ENCODE assay signal across 8 mouse cellular contexts in genomic region chr14:72602521-72603193, GRCm38 (mm10).
A peak's percentile ranks its signal among the peaks of the same experiment; 100 is the strongest.
DNase-seq lines count a peak whose midpoint lies in the region; ATAC-seq and TF ChIP-seq lines count a peak whose summit lies in the region.

No protein-coding gene starts in this region.

- no peaks in the 10 kb centered on the region for H3K4me1 ChIP-seq in ES-Bruce4 (ENCODE audit: control insufficient read depth, insufficient read depth, low read length)
- peaks cover 18% of the 10 kb centered on the region for H3K4me1 ChIP-seq in forebrain, embryonic 12.5 days
- peaks cover 11% of the 10 kb centered on the region; the same call in 1 of the 2 replicates for H3K4me1 ChIP-seq in heart, embryonic 16.5 days (ENCODE audit: control insufficient read depth, insufficient read depth, low read length)
- peaks cover 22% of the 10 kb centered on the region for H3K4me1 ChIP-seq in liver, embryonic 13.5 days (replicated peaks)
- H3K4me1 ChIP-seq in stomach, embryonic 14.5 days (ENCODE audit: control insufficient read depth, insufficient read depth, low read length), result peaks cover 9% of the 10 kb centered on the region

- no peaks in the 10 kb centered on the region for H3K9me3 ChIP-seq in ES-Bruce4 (replicated peaks; ENCODE audit: control insufficient read depth, insufficient read depth, low read length, poor library complexity, severe bottlenecking)
- H3K9me3 ChIP-seq in forebrain, embryonic 12.5 days, result no peaks in the 10 kb centered on the region
- no peaks in the 10 kb centered on the region for H3K9me3 ChIP-seq in heart, embryonic 16.5 days (replicated peaks; ENCODE audit: control insufficient read depth, low read length)
- H3K9me3 ChIP-seq in liver, embryonic 13.5 days (replicated peaks), result no peaks in the 10 kb centered on the region
- H3K9me3 ChIP-seq in stomach, embryonic 14.5 days (ENCODE audit: control insufficient read depth, low read depth, low read length), result no peaks in the 10 kb centered on the region

- no peaks in the 10 kb centered on the region for H3K27me3 ChIP-seq in ES-Bruce4 (ENCODE audit: control insufficient read depth, insufficient read depth, low read length, poor library complexity, severe bottlenecking)
- no peaks in the 10 kb centered on the region for H3K27me3 ChIP-seq in forebrain, embryonic 12.5 days
- H3K27me3 ChIP-seq in heart, embryonic 16.5 days (ENCODE audit: control insufficient read depth, insufficient read depth, low read length), result no peaks in the 10 kb centered on the region
- no peaks in the 10 kb centered on the region for H3K27me3 ChIP-seq in liver, embryonic 13.5 days
- no peaks in the 10 kb centered on the region for H3K27me3 ChIP-seq in stomach, embryonic 14.5 days (ENCODE audit: control insufficient read depth, insufficient read depth, low read length)

- TF ChIP-seq EP300 in ES-Bruce4 (IDR thresholded peaks at IDR 0.05; ENCODE audit: insufficient read depth, low read depth, low read length), result no peak

- peak overlapping the region; percentile 59 for H3K4me2 ChIP-seq in forebrain, embryonic 12.5 days
- H3K4me2 ChIP-seq in heart, embryonic 16.5 days (ENCODE audit: low read depth, low read length), result peak overlapping the region; percentile 72
- H3K4me2 ChIP-seq in liver, embryonic 13.5 days, result peak overlapping the region; percentile 66
- peak overlapping the region; percentile 76 for H3K4me2 ChIP-seq in stomach, embryonic 14.5 days (replicated peaks; ENCODE audit: low read depth, low read length)

- peak overlapping the region; percentile 87 for H3K4me3 ChIP-seq in ES-Bruce4 (ENCODE audit: low read depth, low read length)
- peak overlapping the region; percentile 52 for H3K4me3 ChIP-seq in forebrain, embryonic 12.5 days (replicated peaks)
- H3K4me3 ChIP-seq in heart, embryonic 16.5 days (ENCODE audit: low read length), result peak overlapping the region; percentile 72
- H3K4me3 ChIP-seq in liver, embryonic 13.5 days (replicated peaks), result peak overlapping the region; percentile 63
- H3K4me3 ChIP-seq in stomach, embryonic 14.5 days (ENCODE audit: low read depth, low read length), result peak overlapping the region; percentile 52

- TF ChIP-seq CTCF in ES-Bruce4 (IDR thresholded peaks at IDR 0.05; ENCODE audit: low read depth, low read length), result no peak

- H3K27ac ChIP-seq in ES-Bruce4 (ENCODE audit: insufficient read depth, low read length), result peak overlapping the region; percentile 82
- H3K27ac ChIP-seq in forebrain, embryonic 12.5 days, result peak overlapping the region; percentile 87
- H3K27ac ChIP-seq in heart, embryonic 16.5 days (ENCODE audit: low read length), result peak overlapping the region; percentile 83
- peak overlapping the region; percentile 54 for H3K27ac ChIP-seq in liver, embryonic 13.5 days
- H3K27ac ChIP-seq in stomach, embryonic 14.5 days (ENCODE audit: low read length), result peak overlapping the region; percentile 81

- 3% methylated on average over 20 of the region's 20 CpGs for WGBS in forebrain, embryonic 12.5 days
- 2% methylated on average over 20 of the region's 20 CpGs for WGBS in heart, embryonic 16.5 days
- 6% methylated on average over 20 of the region's 20 CpGs for WGBS in liver, embryonic 13.5 days (ENCODE audit: insufficient replicate concordance)
- 1% methylated on average over 20 of the region's 20 CpGs for WGBS in stomach, embryonic 14.5 days

- no peak for TF ChIP-seq POLR2A in ES-Bruce4 (IDR thresholded peaks at IDR 0.05; ENCODE audit: insufficient read depth, low read length)

- 0 out of 2 replicates have a peak, but pooled peaks cover 2% of the 10 kb centered on the region for H3K36me3 ChIP-seq in ES-Bruce4 (ENCODE audit: control insufficient read depth, insufficient read depth, low read length, poor library complexity, severe bottlenecking)
- peaks cover 4% of the 10 kb centered on the region for H3K36me3 ChIP-seq in forebrain, embryonic 12.5 days (replicated peaks)
- H3K36me3 ChIP-seq in heart, embryonic 16.5 days (ENCODE audit: control insufficient read depth, insufficient read depth), result peaks cover 4% of the 10 kb centered on the region; the same call in 1 of the 2 replicates
- no peaks in the 10 kb centered on the region for H3K36me3 ChIP-seq in liver, embryonic 13.5 days
- peaks cover 4% of the 10 kb centered on the region; the same call in 1 of the 2 replicates for H3K36me3 ChIP-seq in stomach, embryonic 14.5 days (ENCODE audit: control insufficient read depth, insufficient read depth, low read length)

- H3K9ac ChIP-seq in ES-Bruce4 (ENCODE audit: low read depth, poor library complexity, severe bottlenecking), result peak overlapping the region; percentile 68
- peak overlapping the region; percentile 65 for H3K9ac ChIP-seq in forebrain, embryonic 12.5 days
- H3K9ac ChIP-seq in heart, embryonic 16.5 days (ENCODE audit: low read length), result peak overlapping the region; percentile 78
- peak overlapping the region; percentile 65 for H3K9ac ChIP-seq in liver, embryonic 13.5 days
- peak overlapping the region; percentile 54 for H3K9ac ChIP-seq in stomach, embryonic 14.5 days (replicated peaks; ENCODE audit: low read depth, low read length)

- ATAC-seq in forebrain, embryonic 12.5 days (ENCODE audit: low FRiP score), result peak; percentile 96
- peak; percentile 93 for ATAC-seq in heart, embryonic 16.5 days (replicated peaks; ENCODE audit: extremely low read depth, insufficient read depth, low FRiP score)
- peak; percentile 90 for ATAC-seq in liver, embryonic 13.5 days (ENCODE audit: low read depth)
- peak; percentile 91 for ATAC-seq in stomach, embryonic 14.5 days (ENCODE audit: insufficient number of reproducible peaks, insufficient read depth, low FRiP score, low read depth)

- DNase-seq in c-Kit-positive CD71-positive TER-119-positive erythroid progenitor cells, embryonic 14.5 days (ENCODE audit: low spot score), result peak; percentile 89
- DNase-seq in kidney, postnatal 25 days, result peak; percentile 97 to 99
- DNase-seq in liver, embryonic 13.5 days, result peak; percentile 78
- peak; percentile 27 to 52 for DNase-seq in natural killer cell, adult 2 months (ENCODE audit: low spot score in 2 of 2)

Comparison
In these comparisons a context has a peak if more than half of its experiments do, and no peak if none do; other contexts are left out.
1. Peak in every context shown above with its lines: DNase-seq, ATAC-seq, H3K4me3 ChIP-seq and H3K27ac ChIP-seq.
2. DNase-seq: peak in every context shown above with its lines; median percentile 98 in kidney, postnatal 25 days; 89 in c-Kit-positive CD71-positive TER-119-positive erythroid progenitor cells, embryonic 14.5 days; 78 in liver, embryonic 13.5 days; 40 in natural killer cell, adult 2 months.